Mouse (Mus musculus) hindbrain, embryonic 16.5 days (tissue): Measurements from ENCODE around the gene Psmc2. TPM values are rescaled to one million over a fixed set of nuclear protein-coding genes. Genes with fewer than 3 reads are reported as not detected.

Source experiments
- ATAC-seq: fragments of 200-750 bp; cut with Nextera tagmentation; 2 replicates; pipeline ENCODE4 v1.8.0; 2017; ENCODE audit warnings: moderate TSS enrichment, moderate library complexity
- H3K27ac ChIP-seq: fragments of 300-500 bp; sonication (generic); 2 replicates; pipeline ENCODE4 v1.5.1; 2014; ENCODE audit warnings: low read depth, mild to moderate bottlenecking, control low read depth, low read length, moderate library complexity
- H3K27me3 ChIP-seq: fragments of 300-500 bp; sonication (generic); replicated peaks from 2 replicates; pipeline ENCODE4 v1.6.1; 2014; ENCODE audit warnings: low read length; ENCODE audit not compliant: control insufficient read depth, insufficient read depth
- H3K36me3 ChIP-seq: fragments of 300-500 bp; sonication (generic); 2 replicates; pipeline ENCODE4 v1.6.1; 2014; ENCODE audit warnings: mild to moderate bottlenecking, low read length, moderate library complexity, mixed read lengths; ENCODE audit not compliant: control insufficient read depth, insufficient read depth
- H3K4me1 ChIP-seq: fragments of 300-500 bp; sonication (generic); 2 replicates; pipeline ENCODE4 v1.6.1; 2014; ENCODE audit warnings: low read depth, low read length; ENCODE audit not compliant: control insufficient read depth, insufficient read depth
- H3K4me2 ChIP-seq: fragments of 300-500 bp; sonication (generic); 2 replicates; pipeline ENCODE4 v1.6.1; 2014; ENCODE audit warnings: mild to moderate bottlenecking, low read length, control low read depth, moderate library complexity
- H3K4me3 ChIP-seq: fragments of 300-500 bp; sonication (generic); 2 replicates; pipeline ENCODE4 v1.5.1; 2014; ENCODE audit warnings: mild to moderate bottlenecking, low read length, control low read depth, moderate library complexity
- H3K9ac ChIP-seq: fragments of 300-500 bp; sonication (generic); 2 replicates; pipeline ENCODE4 v1.6.1; 2014; ENCODE audit warnings: low read depth, mild to moderate bottlenecking, control low read depth, low read length, moderate library complexity
- H3K9me3 ChIP-seq: fragments of 300-500 bp; sonication (generic); 2 replicates; pipeline ENCODE4 v1.6.1; 2014; ENCODE audit warnings: mild to moderate bottlenecking, low read length, moderate library complexity; ENCODE audit not compliant: control insufficient read depth
- WGBS: fragments of 180-500 bp; shearing (Covaris S2); extraction: QIAGEN DNeasy Blood & Tissue Kit; methylation state at CpG from one replicate; pipeline ENCODE4 v1.1.7; 2014; 5-methylcytosine and 5-hydroxymethylcytosine counted together
- polyA plus RNA-seq: library from polyadenylated mRNA; unstranded; fragments of >200 nt; fragmentation: Nextera tagmentation; extraction: Ambion mirVana; gene quantifications from 2 replicates; pipeline ENCODE4 v1.2.1, GENCODE M21; 2015

The Psmc2 gene
- polyA plus RNA-seq, 1 experiment from 2014 or later, result 187 TPM

GRCm38 (mm10) chr5:21789061-21789460 lies 4.0 kb downstream of the Psmc2 start:
- H3K9me3 ChIP-seq, result no peaks in the 10 kb centered on the region
- ATAC-seq, result no peak
- no peak overlapping the region for H3K4me2 ChIP-seq
- H3K36me3 ChIP-seq, result peaks cover 4% of the 10 kb centered on the region; the same call in 1 of the 2 replicates
- no peak overlapping the region for H3K27ac ChIP-seq
- no peaks in the 10 kb centered on the region for H3K27me3 ChIP-seq
- no peak overlapping the region for H3K9ac ChIP-seq
- no peak overlapping the region for H3K4me3 ChIP-seq
- H3K4me1 ChIP-seq, result peaks cover 29% of the 10 kb centered on the region
- 64% methylated on average over 5 of the region's 5 CpGs for WGBS

GRCm38 (mm10) chr5:21792166-21792565 lies 7.1 kb downstream of the Psmc2 start:
- no peak overlapping the region for H3K9ac ChIP-seq
- H3K27me3 ChIP-seq, result no peaks in the 10 kb centered on the region
- peaks cover 23% of the 10 kb centered on the region for H3K4me1 ChIP-seq
- no peak overlapping the region for H3K4me2 ChIP-seq
- H3K36me3 ChIP-seq, result peaks cover 14% of the 10 kb centered on the region
- H3K4me3 ChIP-seq, result no peak overlapping the region
- no peak overlapping the region for H3K27ac ChIP-seq
- no peak for ATAC-seq
- no peaks in the 10 kb centered on the region for H3K9me3 ChIP-seq

GRCm38 (mm10) chr5:21802907-21803306 lies 17.8 kb downstream of the Psmc2 start:
- Histone ChIP-seq H3K27ac (no peak overlapping the region), H3K4me1 (no peaks in the 10 kb centered on the region), H3K4me3 (no peak overlapping the region), H3K4me2 (no peak overlapping the region), H3K36me3 (peaks cover 29% of the 10 kb centered on the region), H3K9ac (no peak overlapping the region), H3K9me3 (no peaks in the 10 kb centered on the region), H3K27me3 (no peaks in the 10 kb centered on the region)
- ATAC-seq, result no peak
- 93% methylated on average over 9 of the region's 9 CpGs for WGBS

GRCm38 (mm10) chr5:21803691-21804188 lies 18.7 kb downstream of the Psmc2 start:
- H3K27me3 ChIP-seq, result no peaks in the 10 kb centered on the region
- no peaks in the 10 kb centered on the region for H3K4me1 ChIP-seq
- no peak overlapping the region for H3K4me3 ChIP-seq
- no peak overlapping the region for H3K4me2 ChIP-seq
- 88% methylated on average over 12 of the region's 12 CpGs for WGBS
- H3K9me3 ChIP-seq, result no peaks in the 10 kb centered on the region
- H3K9ac ChIP-seq, result no peak overlapping the region
- no peak for ATAC-seq
- H3K36me3 ChIP-seq, result peaks cover 29% of the 10 kb centered on the region
- no peak overlapping the region for H3K27ac ChIP-seq

- H3K36me3 ChIP-seq, result peaks cover 22% of the 10 kb centered on the region
These were observed 19.8 kb downstream of the Psmc2 start for GRCm38 (mm10) chr5:21804837-21805236.

GRCm38 (mm10) chr5:21810924-21811323 lies 25.8 kb downstream of the Psmc2 start:
- WGBS, result 85% methylated on average over 10 of the region's 10 CpGs
- H3K4me1 ChIP-seq, result no peaks in the 10 kb centered on the region
- H3K36me3 ChIP-seq, result no peaks in the 10 kb centered on the region
- ATAC-seq, result no peak
- H3K9ac ChIP-seq, result no peak overlapping the region
- no peak overlapping the region for H3K27ac ChIP-seq
- H3K4me3 ChIP-seq, result no peak overlapping the region
- H3K27me3 ChIP-seq, result no peaks in the 10 kb centered on the region
- no peak overlapping the region for H3K4me2 ChIP-seq
- H3K9me3 ChIP-seq, result no peaks in the 10 kb centered on the region

More at GRCm38 (mm10) chr5:21804837-21805236, 19.8 kb downstream of the Psmc2 start:
- Histone ChIP-seq H3K9ac (no peak overlapping the region), H3K9me3 (no peaks in the 10 kb centered on the region), H3K27ac (no peak overlapping the region), H3K4me1 (no peaks in the 10 kb centered on the region), H3K4me3 (no peak overlapping the region), H3K27me3 (no peaks in the 10 kb centered on the region), H3K4me2 (no peak overlapping the region)
- no peak for ATAC-seq
- WGBS, result 87% methylated on average over 4 of the region's 4 CpGs

- no peak for ATAC-seq
- Histone ChIP-seq H3K4me3 (no peak overlapping the region), H3K4me1 (no peaks in the 10 kb centered on the region), H3K27me3 (no peaks in the 10 kb centered on the region), H3K36me3 (no peaks in the 10 kb centered on the region), H3K9ac (no peak overlapping the region), H3K4me2 (no peak overlapping the region), H3K9me3 (no peaks in the 10 kb centered on the region), H3K27ac (no peak overlapping the region)
- 49% methylated on average over 1 of the region's 1 CpGs for WGBS
These were observed 28.9 kb downstream of the Psmc2 start for GRCm38 (mm10) chr5:21813994-21814393.

GRCm38 (mm10) chr5:21826370-21826769 lies 41.3 kb downstream of the Psmc2 start:
- 12% methylated on average over 7 of the region's 7 CpGs for WGBS
- no peak overlapping the region for H3K27ac ChIP-seq
- H3K9me3 ChIP-seq, result no peaks in the 10 kb centered on the region
- no peak overlapping the region for H3K4me3 ChIP-seq
- H3K9ac ChIP-seq, result no peak overlapping the region
- no peaks in the 10 kb centered on the region for H3K27me3 ChIP-seq
- H3K36me3 ChIP-seq, result no peaks in the 10 kb centered on the region
- ATAC-seq, result no peak
- H3K4me2 ChIP-seq, result no peak overlapping the region
- H3K4me1 ChIP-seq, result no peaks in the 10 kb centered on the region

- Histone ChIP-seq H3K9me3 (no peaks in the 10 kb centered on the region), H3K27me3 (no peaks in the 10 kb centered on the region; the same call in 1 of the 2 replicates), H3K4me1 (no peaks in the 10 kb centered on the region), H3K4me3 (no peak overlapping the region), H3K27ac (no peak overlapping the region), H3K36me3 (no peaks in the 10 kb centered on the region), H3K4me2 (no peak overlapping the region), H3K9ac (no peak overlapping the region)
- ATAC-seq, result no peak
- WGBS, result 22% methylated on average over 6 of the region's 6 CpGs
These were observed 42.6 kb downstream of the Psmc2 start for GRCm38 (mm10) chr5:21827643-21828042.

GRCm38 (mm10) chr5:21828855-21829254 lies 43.8 kb downstream of the Psmc2 start:
- no peak overlapping the region for H3K27ac ChIP-seq
- no peaks in the 10 kb centered on the region; the same call in 1 of the 2 replicates for H3K27me3 ChIP-seq
- H3K9me3 ChIP-seq, result no peaks in the 10 kb centered on the region
- no peak overlapping the region for H3K4me2 ChIP-seq
- H3K4me1 ChIP-seq, result no peaks in the 10 kb centered on the region
- no peak overlapping the region for H3K4me3 ChIP-seq
- no peak for ATAC-seq
- no peak overlapping the region for H3K9ac ChIP-seq
- H3K36me3 ChIP-seq, result no peaks in the 10 kb centered on the region
- 56% methylated on average over 4 of the region's 4 CpGs for WGBS
